Mouse (Mus musculus): ENCODE data around the gene Gfi1. TPM values are rescaled to one million over a fixed set of nuclear protein-coding genes. Genes with fewer than 3 reads are reported as not detected.

Gfi1 gene
- polyA plus RNA-seq (2014; fragmentation: Illumina TruSeq; extraction: RNeasy Lipid Tissue Mini Kit (QIAGEN cat#74804); ENCODE audit: low read depth, low replicate concordance), result not detected

GRCm38 (mm10) chr5:107725435-107726261, at the start of gene Gfi1:
Gfi1 (minus strand) TSS chr5:107726036.

Other genes with a start within 250 kb of the Gfi1 start
- gene Gm42669, start 218.4 kb downstream of the Gfi1 start, polyA plus RNA-seq (2014; fragmentation: Illumina TruSeq; extraction: RNeasy Lipid Tissue Mini Kit (QIAGEN cat#74804); ENCODE audit: low read depth, low replicate concordance), result not detected
- 0.24 TPM for gene 1700028K03Rik, start 191.3 kb downstream of the Gfi1 start, polyA plus RNA-seq (2014; fragmentation: Illumina TruSeq; extraction: RNeasy Lipid Tissue Mini Kit (QIAGEN cat#74804); ENCODE audit: low read depth, low replicate concordance)
- gene Rpap2, start 128.7 kb downstream of the Gfi1 start, polyA plus RNA-seq (2014; fragmentation: Illumina TruSeq; extraction: RNeasy Lipid Tissue Mini Kit (QIAGEN cat#74804); ENCODE audit: low read depth, low replicate concordance), result 27.0 TPM
- gene Glmn, start 128.1 kb downstream of the Gfi1 start, polyA plus RNA-seq (2014; fragmentation: Illumina TruSeq; extraction: RNeasy Lipid Tissue Mini Kit (QIAGEN cat#74804); ENCODE audit: low read depth, low replicate concordance), result 23.9 TPM
- not detected for gene Ube2d2b, start 104.1 kb upstream of the Gfi1 start, polyA plus RNA-seq (2014; fragmentation: Illumina TruSeq; extraction: RNeasy Lipid Tissue Mini Kit (QIAGEN cat#74804); ENCODE audit: low read depth, low replicate concordance)
- 216 TPM for gene Evi5, start 149.1 kb upstream of the Gfi1 start, polyA plus RNA-seq (2014; fragmentation: Illumina TruSeq; extraction: RNeasy Lipid Tissue Mini Kit (QIAGEN cat#74804); ENCODE audit: low read depth, low replicate concordance)
- 425 TPM for gene Rpl5, start 174.5 kb upstream of the Gfi1 start, polyA plus RNA-seq (2014; fragmentation: Illumina TruSeq; extraction: RNeasy Lipid Tissue Mini Kit (QIAGEN cat#74804); ENCODE audit: low read depth, low replicate concordance)

All from kidney, adult 10 weeks (tissue).